In the genomic region with DNA sequence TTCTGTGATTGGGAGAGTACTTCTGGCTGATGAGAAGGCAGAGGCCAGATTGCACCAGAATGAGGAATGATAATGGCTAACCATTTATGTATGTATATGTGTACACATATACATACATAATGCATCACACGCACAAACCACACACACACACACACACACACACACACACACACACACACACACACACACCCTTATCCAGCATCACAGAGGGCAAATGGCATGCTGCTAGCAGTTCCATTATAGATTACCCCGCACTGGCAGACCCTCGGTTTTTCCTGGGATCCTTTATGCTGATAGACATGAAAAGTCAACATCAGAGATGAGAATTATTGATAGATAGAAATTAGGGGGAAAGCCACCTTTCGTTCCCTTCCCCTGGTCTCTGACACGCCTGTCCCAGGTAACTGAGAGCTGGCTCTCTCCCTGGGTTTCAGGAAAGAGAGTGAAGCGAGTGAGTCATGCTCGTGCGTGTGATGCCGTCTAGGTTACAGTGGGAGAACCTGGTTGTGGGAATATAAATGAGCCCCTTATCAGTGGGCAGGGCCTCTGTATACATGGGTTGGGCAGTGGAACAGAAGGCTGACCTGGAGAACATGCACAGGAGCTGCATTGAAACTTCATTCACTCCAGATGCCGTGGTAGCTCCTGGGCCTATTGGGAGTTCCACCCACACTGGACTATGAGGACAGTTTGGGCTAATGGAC, we compare ENCODE assay signal across 28 mouse cellular contexts. TPM values are rescaled to one million over a fixed set of nuclear protein-coding genes. Genes with fewer than 3 reads are reported as not detected.
DNase-seq lines count a peak whose midpoint lies in the region; ATAC-seq and TF ChIP-seq lines count a peak whose summit lies in the region.
"Had no signal": no experiment of that assay in that cellular context is flagged by ENCODE, and none has a peak within 500 bp of the region (broad histone marks: within the 10 kb centered on the region; RNA-seq: fewer than 3 reads in every experiment).

No protein-coding gene starts in this region.

- no peak for TF ChIP-seq POLR2A in thymus, adult 2 months (IDR thresholded peaks at IDR 0.05; ENCODE audit: control insufficient read depth, extremely low read depth, insufficient read depth, low read length, poor library complexity)

- WGBS in lung, postnatal 0 days, result 79% methylated on average over 10 of the region's 10 CpGs
- WGBS in intestine, embryonic 14.5 days, result 73% methylated on average over 10 of the region's 10 CpGs
- 46% methylated on average over 10 of the region's 10 CpGs for WGBS in intestine, postnatal 0 days
- WGBS in stomach, embryonic 15.5 days, result 69% methylated on average over 10 of the region's 10 CpGs
- WGBS in thymus, adult 2 months, result 95% methylated on average over 10 of the region's 10 CpGs

- no peak overlapping the region for H3K27ac ChIP-seq in lung, postnatal 0 days (ENCODE audit: low read length)
- H3K27ac ChIP-seq in intestine, embryonic 14.5 days (ENCODE audit: low read depth), result no peak overlapping the region
- no peak overlapping the region for H3K27ac ChIP-seq in intestine, postnatal 0 days (ENCODE audit: low read depth, low read length)
- H3K27ac ChIP-seq in stomach, embryonic 15.5 days, result peak overlapping the region; percentile 44; the same call in 1 of the 2 replicates
- no peak overlapping the region for H3K27ac ChIP-seq in thymus, adult 2 months (ENCODE audit: control insufficient read depth, insufficient read depth, low read length)
- H3K27ac ChIP-seq: forebrain, embryonic 10.5 days; forebrain, embryonic 13.5 days; heart, adult 2 months; heart, embryonic 10.5 days; hindbrain, embryonic 10.5 days; hindbrain, embryonic 13.5 days had no signal

- no peak for TF ChIP-seq CTCF in lung, postnatal 0 days (IDR thresholded peaks at IDR 0.05)
- no peak for TF ChIP-seq CTCF in intestine, postnatal 0 days (IDR thresholded peaks at IDR 0.05; ENCODE audit: low read depth)
- TF ChIP-seq CTCF in thymus, adult 2 months (IDR thresholded peaks at IDR 0.05; ENCODE audit: borderline replicate concordance, control insufficient read depth, extremely low read depth, insufficient read depth, low read length, poor library complexity), result no peak

- no peaks in the 10 kb centered on the region for H3K4me1 ChIP-seq in lung, postnatal 0 days (ENCODE audit: insufficient read depth, low read depth, low read length)
- no peaks in the 10 kb centered on the region for H3K4me1 ChIP-seq in intestine, embryonic 14.5 days (replicated peaks; ENCODE audit: control insufficient read depth, insufficient read depth, low read length)
- H3K4me1 ChIP-seq in intestine, postnatal 0 days (replicated peaks; ENCODE audit: control insufficient read depth, insufficient read depth, low read length), result no peaks in the 10 kb centered on the region
- no peaks in the 10 kb centered on the region for H3K4me1 ChIP-seq in stomach, embryonic 15.5 days
- H3K4me1 ChIP-seq in thymus, adult 2 months (replicated peaks; ENCODE audit: control insufficient read depth, insufficient read depth, low read length), result no peaks in the 10 kb centered on the region
- H3K4me1 ChIP-seq: forebrain, embryonic 10.5 days; forebrain, embryonic 13.5 days; heart, embryonic 10.5 days; hindbrain, embryonic 10.5 days; hindbrain, embryonic 13.5 days had no signal

- no peak overlapping the region for H3K9ac ChIP-seq in lung, postnatal 0 days (replicated peaks; ENCODE audit: low read depth)
- no peak overlapping the region for H3K9ac ChIP-seq in intestine, embryonic 14.5 days (ENCODE audit: low read length)
- no peak overlapping the region for H3K9ac ChIP-seq in intestine, postnatal 0 days (ENCODE audit: low read depth, low read length)
- no peak overlapping the region for H3K9ac ChIP-seq in stomach, embryonic 15.5 days
- H3K9ac ChIP-seq: forebrain, embryonic 13.5 days; hindbrain, embryonic 13.5 days had no signal

- TF ChIP-seq EP300 in lung, postnatal 0 days (IDR thresholded peaks at IDR 0.05), result no peak

- peak; percentile 23; the same call in 1 of the 2 replicates for ATAC-seq in lung, postnatal 0 days
- ATAC-seq in intestine, embryonic 14.5 days (replicated peaks; ENCODE audit: low FRiP score, low TSS enrichment, low read depth), result peak; percentile 92
- peak; percentile 97 for ATAC-seq in intestine, postnatal 0 days
- peak; percentile 97 for ATAC-seq in stomach, embryonic 15.5 days (ENCODE audit: insufficient read depth, low FRiP score, low read depth)
- ATAC-seq: activated CD4-positive, CD25-positive, alpha-beta regulatory T cell, adult 4 months; forebrain, embryonic 13.5 days; forebrain, embryonic 16.5 days had no signal

- peak; percentile 11 for DNase-seq in lung, postnatal 0 days (ENCODE audit: low spot score)
- no peak for DNase-seq in lung, postnatal 10 days
- no peak for DNase-seq in intestine, embryonic 14.5 days (ENCODE audit: low spot score)
- DNase-seq in thymus, adult 18-20 months, result no peak
- DNase-seq in thymus, adult 2 months, result no peak
- no peak for DNase-seq in kidney, adult 18-20 months
- DNase-seq: adrenal gland, adult 8-10 months; adrenal gland, postnatal 25 days; cerebellum, adult 11-12 months; cerebellum, adult 8-10 months; cerebellum, postnatal 10 days; cerebellum, postnatal 36 days; embryo, embryonic 11 days; gastrocnemius, postnatal 10 days; gastrocnemius, postnatal 36 days; heart, adult 2 months had no signal

- no peak overlapping the region for H3K4me2 ChIP-seq in lung, postnatal 0 days (replicated peaks; ENCODE audit: low read depth, low read length)
- no peak overlapping the region for H3K4me2 ChIP-seq in intestine, embryonic 14.5 days (ENCODE audit: low read length)
- 0 out of 2 replicates have a peak overlapping the region, but pooled peaks have one; percentile 1 for H3K4me2 ChIP-seq in intestine, postnatal 0 days (replicated peaks; ENCODE audit: low read depth)
- H3K4me2 ChIP-seq in stomach, embryonic 15.5 days, result no peak overlapping the region
- H3K4me2 ChIP-seq: forebrain, embryonic 13.5 days; hindbrain, embryonic 13.5 days had no signal

- H3K36me3 ChIP-seq in lung, postnatal 0 days (ENCODE audit: insufficient read depth, low read length), result no peaks in the 10 kb centered on the region
- H3K36me3 ChIP-seq in intestine, embryonic 14.5 days (ENCODE audit: control insufficient read depth, insufficient read depth, low read length), result no peaks in the 10 kb centered on the region
- no peaks in the 10 kb centered on the region for H3K36me3 ChIP-seq in intestine, postnatal 0 days (ENCODE audit: control insufficient read depth, insufficient read depth)
- H3K36me3 ChIP-seq in stomach, embryonic 15.5 days, result no peaks in the 10 kb centered on the region
- H3K36me3 ChIP-seq in thymus, adult 2 months (ENCODE audit: control insufficient read depth, insufficient read depth, low read length), result no peaks in the 10 kb centered on the region
- H3K36me3 ChIP-seq: forebrain, embryonic 10.5 days; heart, embryonic 10.5 days; hindbrain, embryonic 10.5 days; hindbrain, embryonic 13.5 days had no signal

- H3K9me3 ChIP-seq in lung, postnatal 0 days (ENCODE audit: low read length), result no peaks in the 10 kb centered on the region
- no peaks in the 10 kb centered on the region for H3K9me3 ChIP-seq in intestine, embryonic 14.5 days (ENCODE audit: control insufficient read depth, low read length)
- no peaks in the 10 kb centered on the region for H3K9me3 ChIP-seq in intestine, postnatal 0 days (ENCODE audit: control insufficient read depth)
- H3K9me3 ChIP-seq in stomach, embryonic 15.5 days, result no peaks in the 10 kb centered on the region
- H3K9me3 ChIP-seq: forebrain, embryonic 10.5 days; forebrain, embryonic 13.5 days; heart, embryonic 10.5 days; hindbrain, embryonic 10.5 days; hindbrain, embryonic 13.5 days had no signal

- H3K4me3 ChIP-seq in lung, postnatal 0 days (ENCODE audit: low read depth, low read length), result no peak overlapping the region
- H3K4me3 ChIP-seq in intestine, embryonic 14.5 days (ENCODE audit: low read depth, low read length), result no peak overlapping the region
- no peak overlapping the region for H3K4me3 ChIP-seq in intestine, postnatal 0 days (ENCODE audit: low read depth, low read length)
- no peak overlapping the region for H3K4me3 ChIP-seq in stomach, embryonic 15.5 days (replicated peaks)
- no peak overlapping the region for H3K4me3 ChIP-seq in thymus, adult 2 months (ENCODE audit: control insufficient read depth, insufficient read depth, low read length)
- H3K4me3 ChIP-seq: forebrain, embryonic 10.5 days; forebrain, embryonic 13.5 days; heart, adult 2 months; heart, embryonic 10.5 days; hindbrain, embryonic 10.5 days; hindbrain, embryonic 13.5 days had no signal

- no peaks in the 10 kb centered on the region for H3K27me3 ChIP-seq in lung, postnatal 0 days (replicated peaks; ENCODE audit: insufficient read depth, low read length)
- no peaks in the 10 kb centered on the region for H3K27me3 ChIP-seq in intestine, embryonic 14.5 days (replicated peaks; ENCODE audit: control insufficient read depth, insufficient read depth, low read length)
- no peaks in the 10 kb centered on the region for H3K27me3 ChIP-seq in intestine, postnatal 0 days (replicated peaks; ENCODE audit: control insufficient read depth, insufficient read depth, low read length)
- H3K27me3 ChIP-seq in stomach, embryonic 15.5 days (replicated peaks), result no peaks in the 10 kb centered on the region
- H3K27me3 ChIP-seq in thymus, adult 2 months (ENCODE audit: control insufficient read depth, insufficient read depth, low read length), result no peaks in the 10 kb centered on the region
- H3K27me3 ChIP-seq: forebrain, embryonic 13.5 days; hindbrain, embryonic 13.5 days had no signal

RNA-seq across cellular contexts. Expression of a gene that starts 23.6 kb away (rescaled TPM):
- 0.17 and 0.18 TPM in 2 replicates for polyA plus RNA-seq in lung, postnatal 0 days (2015; fragmentation: Nextera tagmentation; extraction: Ambion mirVana)
- 0.94 and 1.1 TPM in 2 replicates for polyA plus RNA-seq in intestine, embryonic 14.5 days (2014; fragmentation: Nextera tagmentation; extraction: Ambion mirVana)
- polyA plus RNA-seq in intestine, postnatal 0 days (2015; fragmentation: Nextera tagmentation; extraction: Ambion mirVana), result 1.4 and 2.0 TPM in 2 replicates
- polyA plus RNA-seq in stomach, embryonic 15.5 days (2015; fragmentation: Nextera tagmentation; extraction: Ambion mirVana), result 0.23 and 0.39 TPM in 2 replicates
- polyA plus RNA-seq in thymus, adult 2 months (2012; rRNA removed), result 0.01 and 0.03 TPM in 2 replicates
- polyA plus RNA-seq: activated CD4-positive, CD25-positive, alpha-beta regulatory T cell, adult 4 months; cortical plate, adult 2 months; forebrain, embryonic 13.5 days; forebrain, embryonic 16.5 days; heart, embryonic 14.5 days; hindbrain, embryonic 10.5 days; hindbrain, embryonic 13.5 days had no signal

RNA-seq across cellular contexts. Expression of a gene that starts 41.3 kb away (rescaled TPM):
- polyA plus RNA-seq in lung, postnatal 0 days (2015; fragmentation: Nextera tagmentation; extraction: Ambion mirVana), result 13.1 and 13.7 TPM in 2 replicates
- polyA plus RNA-seq in intestine, embryonic 14.5 days (2014; fragmentation: Nextera tagmentation; extraction: Ambion mirVana), result 2.9 and 3.0 TPM in 2 replicates
- 7.5 and 18.0 TPM in 2 replicates for polyA plus RNA-seq in intestine, postnatal 0 days (2015; fragmentation: Nextera tagmentation; extraction: Ambion mirVana)
- 3.3 and 4.3 TPM in 2 replicates for polyA plus RNA-seq in stomach, embryonic 15.5 days (2015; fragmentation: Nextera tagmentation; extraction: Ambion mirVana)
- polyA plus RNA-seq in thymus, adult 2 months (2012; rRNA removed), result 0.31 and 0.47 TPM in 2 replicates
- polyA plus RNA-seq: embryonic facial prominence, embryonic 11.5 days; forebrain, embryonic 10.5 days; forebrain, embryonic 13.5 days; forebrain, embryonic 16.5 days; heart, adult 2 months; heart, embryonic 10.5 days had no signal

Comparison
In these comparisons a context has a peak if more than half of its experiments do, and no peak if none do; other contexts are left out.
1. ATAC-seq: peak in every context shown above with its lines; median percentile 97 in intestine, postnatal 0 days; 97 in stomach, embryonic 15.5 days; 92 in intestine, embryonic 14.5 days; 23 in lung, postnatal 0 days.